Mouse (Mus musculus) liver, adult 2 months (tissue): Measurements from ENCODE around the gene Ppp2r2c. TPM values are rescaled to one million over a fixed set of nuclear protein-coding genes. Genes with fewer than 3 reads are reported as not detected.

Experiments
- DNase-seq: peaks from one replicate; pipeline ENCODE4 v3.0.0-alpha.2; 2011; ENCODE audit warnings: low read depth, low spot score; ENCODE audit errors: extremely low read depth
- H3K27ac ChIP-seq: fragments of 200-500 bp; replicated peaks from 2 replicates; pipeline ENCODE4 v1.5.1; 2012; ENCODE audit warnings: low read depth, mild to moderate bottlenecking, control low read depth, inconsistent platforms, low read length; ENCODE audit not compliant: insufficient read depth
- H3K27me3 ChIP-seq: fragments of 200-500 bp; 2 replicates; pipeline ENCODE4 v1.6.1; 2012; ENCODE audit warnings: mild to moderate bottlenecking, moderate library complexity, low read length, inconsistent platforms; ENCODE audit not compliant: control insufficient read depth, insufficient read depth
- H3K36me3 ChIP-seq: fragments of 200-500 bp; 2 replicates; pipeline ENCODE4 v1.6.1; 2012; ENCODE audit warnings: low read length, inconsistent platforms; ENCODE audit not compliant: control insufficient read depth, insufficient read depth
- H3K4me1 ChIP-seq: fragments of 200-500 bp; 2 replicates; pipeline ENCODE4 v1.6.1; 2011; ENCODE audit warnings: low read length; ENCODE audit not compliant: control insufficient read depth, insufficient read depth
- H3K4me3 ChIP-seq: fragments of 200-500 bp; 2 replicates; pipeline ENCODE4 v1.5.1; 2011; ENCODE audit warnings: low read depth, mild to moderate bottlenecking, control low read depth, low read length, moderate library complexity; ENCODE audit not compliant: insufficient read depth
- H3K79me2 ChIP-seq: fragments of 200-500 bp; 2 replicates; pipeline ENCODE4 v1.6.1; 2012; ENCODE audit warnings: inconsistent platforms, mild to moderate bottlenecking, low read length, moderate library complexity; ENCODE audit not compliant: control insufficient read depth, insufficient read depth
- H3K9ac ChIP-seq: fragments of 200-500 bp; 2 replicates; pipeline ENCODE4 v1.6.1; 2012; ENCODE audit warnings: low read depth, mild to moderate bottlenecking, control low read depth, inconsistent platforms, low read length
- CTCF ChIP-seq: fragments of 200-500 bp; IDR thresholded peaks from 2 replicates; pipeline ENCODE4 v1.5.1; 2011; ENCODE audit warnings: low read depth, low read length, control low read depth
- POLR2A ChIP-seq: fragments of 200-500 bp; IDR thresholded peaks from 2 replicates; pipeline ENCODE4 v1.6.1; 2011; ENCODE audit warnings: low read length, control low read depth; ENCODE audit not compliant: insufficient read depth; ENCODE audit errors: extremely low read depth
- WGBS: fragments of 180-500 bp; shearing (Covaris S2); methylation state at CpG from one replicate; pipeline ENCODE4 v1.1.7; 2018; 5-methylcytosine and 5-hydroxymethylcytosine counted together
- polyA plus RNA-seq: library from polyadenylated mRNA; depleted of rRNA; stranded (reverse); fragments of >200 nt; gene quantifications from 2 replicates; pipeline ENCODE4 v1.2.3, GENCODE M21; 2012
- total RNA-seq: library from RNA; depleted of rRNA; stranded (reverse); fragments of >200 nt; gene quantifications from 2 replicates; pipeline ENCODE4 v1.2.3, GENCODE M21; 2014

Gene Ppp2r2c
- total and polyA plus RNA-seq, 2 experiments = under 0.01 TPM; not detected in 1

- Histone ChIP-seq H3K79me2 (no peaks in the 10 kb centered on the region), H3K4me3 (no peak overlapping the region), H3K9ac (no peak overlapping the region), H3K36me3 (no peaks in the 10 kb centered on the region), H3K4me1 (no peaks in the 10 kb centered on the region), H3K27me3 (no peaks in the 10 kb centered on the region), H3K27ac (no peak overlapping the region)
- DNase-seq = no peak
- WGBS = 56% methylated on average over 10 of the region's 10 CpGs
- TF ChIP-seq CTCF (no peak), POLR2A (no peak)
Measured at GRCm38 (mm10) chr5:36894070-36894469, 25.8 kb downstream of the Ppp2r2c start.

DNA sequence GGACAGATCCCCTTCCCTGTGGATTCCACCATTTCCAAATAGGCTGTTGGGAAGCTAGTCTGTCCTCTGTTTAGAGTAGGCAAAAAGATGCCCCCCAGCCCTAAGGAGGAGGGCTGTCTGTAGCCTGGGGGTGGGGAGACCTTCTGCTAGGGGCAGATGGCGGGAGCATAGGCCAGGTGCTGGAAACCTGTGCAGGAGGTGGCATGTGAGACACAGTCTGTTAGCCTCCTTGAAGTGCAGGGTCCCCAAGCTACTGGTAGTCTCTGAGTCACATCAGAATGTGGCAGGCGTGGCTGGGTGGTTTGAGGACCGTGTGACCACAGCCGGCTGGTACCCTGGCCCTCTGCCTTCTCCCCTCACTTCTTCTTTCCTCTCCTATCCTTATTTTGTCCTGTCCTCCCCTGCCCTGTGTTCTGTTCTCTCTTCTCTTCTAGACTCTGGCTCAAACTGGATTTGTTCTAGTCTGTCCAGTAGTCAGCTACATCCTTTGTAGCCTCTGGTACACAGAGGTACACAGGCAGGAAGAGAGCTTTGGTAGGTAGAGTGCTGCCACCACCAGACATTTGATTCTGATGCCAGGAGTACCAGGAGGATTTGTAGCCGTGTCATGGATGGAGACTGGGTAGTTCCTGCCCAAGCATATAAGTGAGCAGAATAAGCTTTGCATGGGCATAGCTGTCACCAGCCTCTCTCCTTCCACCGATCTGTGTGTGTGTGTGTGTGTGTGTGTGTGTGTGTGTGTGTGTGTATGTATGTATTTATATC is 26.5 kb downstream of the Ppp2r2c start:
- H3K4me3 ChIP-seq = no peak overlapping the region
- no peaks in the 10 kb centered on the region for H3K27me3 ChIP-seq
- H3K9ac ChIP-seq = no peak overlapping the region
- H3K27ac ChIP-seq = no peak overlapping the region
- H3K36me3 ChIP-seq = no peaks in the 10 kb centered on the region
- TF ChIP-seq POLR2A (no peak), CTCF (no peak)
- H3K4me1 ChIP-seq = no peaks in the 10 kb centered on the region
- 66% methylated on average over 6 of the region's 6 CpGs for WGBS
- DNase-seq = no peak
- no peaks in the 10 kb centered on the region for H3K79me2 ChIP-seq

DNA sequence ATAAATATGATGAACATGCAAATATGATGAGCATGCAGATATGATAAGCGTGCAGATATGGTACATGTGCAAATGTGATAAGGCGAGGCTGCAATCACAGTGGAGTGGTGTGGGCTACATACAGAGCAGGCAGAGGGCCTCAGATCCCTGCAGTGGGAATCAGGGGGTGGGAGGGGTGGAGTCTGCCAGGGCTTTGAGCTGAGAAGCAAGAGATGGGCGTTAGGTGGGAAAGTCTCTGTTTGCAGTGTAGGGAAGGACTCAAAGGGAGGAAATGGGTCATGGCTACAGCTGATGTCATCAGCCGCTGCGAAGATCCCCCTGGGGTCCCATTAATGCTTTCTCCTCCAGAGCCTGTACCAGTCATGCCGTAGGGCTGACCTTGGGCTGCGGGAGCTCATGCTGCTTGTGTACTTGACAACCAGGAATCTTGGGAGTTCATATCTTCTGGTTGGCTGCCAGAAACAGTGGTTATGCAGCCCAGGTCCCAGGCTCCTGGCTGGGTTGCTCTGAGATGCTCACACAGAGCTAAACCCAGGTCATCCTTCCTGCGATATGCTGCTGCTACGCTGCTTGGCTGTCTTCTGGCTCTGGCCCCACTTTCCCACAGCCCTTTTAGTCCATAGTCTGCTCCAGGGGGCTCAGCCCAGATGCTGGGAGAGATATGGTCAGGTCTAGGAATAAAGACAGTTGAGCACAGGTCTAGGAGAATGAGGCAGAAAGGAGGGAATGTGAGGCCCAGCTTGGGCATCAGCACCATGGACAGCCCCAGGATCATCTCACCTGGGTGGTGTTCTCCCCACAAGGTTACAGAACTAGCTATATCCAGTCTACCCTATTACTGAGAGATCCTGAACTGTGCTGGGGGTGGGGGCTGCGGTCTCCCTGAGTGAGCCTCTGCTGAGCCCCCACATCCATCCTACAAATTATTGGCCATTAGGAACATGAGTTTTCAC is 27.6 kb downstream of the Ppp2r2c start:
- Histone ChIP-seq H3K27me3 (no peaks in the 10 kb centered on the region), H3K27ac (no peak overlapping the region), H3K36me3 (no peaks in the 10 kb centered on the region)

DNA sequence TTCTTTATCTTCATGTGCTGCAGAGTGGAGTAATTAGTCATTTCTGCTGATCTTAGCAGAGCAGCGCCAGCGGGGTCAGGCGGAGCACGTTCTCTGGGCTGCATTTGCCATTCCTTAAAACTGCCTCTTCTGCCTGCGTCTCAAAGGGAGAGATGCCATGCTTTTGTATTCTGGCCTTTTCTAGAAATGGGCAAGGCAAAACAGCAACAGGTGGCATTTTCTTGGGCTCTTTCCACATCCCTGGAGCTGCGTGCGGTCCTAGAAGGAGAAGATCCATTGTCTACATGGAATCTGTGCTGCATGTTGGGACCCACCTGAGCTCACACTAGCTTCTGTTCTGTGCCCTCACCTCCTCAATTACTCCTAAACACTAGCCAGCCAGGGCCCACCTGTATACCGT is 29.7 kb downstream of the Ppp2r2c start:
- Histone ChIP-seq H3K27ac (no peak overlapping the region), H3K36me3 (no peaks in the 10 kb centered on the region), H3K27me3 (no peaks in the 10 kb centered on the region), H3K9ac (no peak overlapping the region), H3K79me2 (no peaks in the 10 kb centered on the region), H3K4me1 (no peaks in the 10 kb centered on the region), H3K4me3 (no peak overlapping the region)
- DNase-seq = no peak
- WGBS = 83% methylated on average over 8 of the region's 8 CpGs
- TF ChIP-seq POLR2A (no peak), CTCF (no peak)

More for the DNA sequence above, 27.6 kb downstream of the Ppp2r2c start:
- 77% methylated on average over 10 of the region's 10 CpGs for WGBS
- Histone ChIP-seq H3K79me2 (no peaks in the 10 kb centered on the region), H3K4me3 (no peak overlapping the region), H3K4me1 (no peaks in the 10 kb centered on the region), H3K9ac (no peak overlapping the region)
- TF ChIP-seq POLR2A (no peak), CTCF (no peak)
- DNase-seq = no peak

GRCm38 (mm10) chr5:36898415-36899109 is 30.2 kb downstream of the Ppp2r2c start:
- no peaks in the 10 kb centered on the region for H3K4me1 ChIP-seq
- 71% methylated on average over 11 of the region's 11 CpGs for WGBS
- no peak overlapping the region for H3K27ac ChIP-seq
- no peak overlapping the region for H3K4me3 ChIP-seq
- DNase-seq = no peak
- H3K36me3 ChIP-seq = no peaks in the 10 kb centered on the region
- H3K9ac ChIP-seq = no peak overlapping the region
- H3K27me3 ChIP-seq = no peaks in the 10 kb centered on the region
- H3K79me2 ChIP-seq = no peaks in the 10 kb centered on the region
- TF ChIP-seq POLR2A (no peak), CTCF (no peak)
